Mouse (Mus musculus) spleen, adult 2 months (tissue): ENCODE data around the gene Sh3gl2.

ENCODE experiments used
- CTCF ChIP-seq: fragments of 200-500 bp; IDR thresholded peaks from 2 replicates; pipeline ENCODE4 v1.5.1; 2011; ENCODE audit warnings: mild to moderate bottlenecking, inconsistent platforms; ENCODE audit not compliant: insufficient read depth, insufficient read length, insufficient replicate concordance; ENCODE audit errors: extremely low read depth
- POLR2A ChIP-seq: fragments of 200-500 bp; IDR thresholded peaks from 2 replicates; pipeline ENCODE4 v1.6.1; 2011; ENCODE audit warnings: low read depth, low read length, inconsistent platforms

DNA sequence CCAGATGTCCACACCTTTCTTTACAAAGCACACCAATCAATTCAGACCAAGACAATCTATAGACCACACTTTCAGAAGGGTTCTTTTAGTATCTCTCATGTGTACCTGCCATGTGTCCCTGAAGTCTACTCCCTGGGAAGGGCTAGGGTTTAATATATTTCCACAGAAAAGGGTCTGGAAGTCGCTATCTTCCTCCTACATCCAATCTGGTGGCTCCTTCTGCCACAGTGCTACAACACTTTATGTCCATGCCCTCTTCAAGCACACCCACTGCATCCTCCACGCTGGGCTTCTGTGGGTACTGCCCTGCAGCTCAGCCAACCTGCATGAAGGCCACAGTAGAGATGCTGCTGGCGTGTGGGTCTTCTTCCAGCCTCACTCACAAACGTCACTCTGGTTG lies 29.5 kb upstream of the Sh3gl2 start:
- TF ChIP-seq CTCF (no peak), POLR2A (no peak)
